Mouse (Mus musculus) urinary bladder, postnatal 4 days (tissue): Measurements from ENCODE around the gene Pla2g4e.

Source experiments
- DNase-seq, 2 experiments: peaks; one replicate each; pipeline ENCODE4 v3.0.0; 2021 to 2022; ENCODE audit warnings: low spot score in 2 of 2

Gene Pla2g4e

DNA sequence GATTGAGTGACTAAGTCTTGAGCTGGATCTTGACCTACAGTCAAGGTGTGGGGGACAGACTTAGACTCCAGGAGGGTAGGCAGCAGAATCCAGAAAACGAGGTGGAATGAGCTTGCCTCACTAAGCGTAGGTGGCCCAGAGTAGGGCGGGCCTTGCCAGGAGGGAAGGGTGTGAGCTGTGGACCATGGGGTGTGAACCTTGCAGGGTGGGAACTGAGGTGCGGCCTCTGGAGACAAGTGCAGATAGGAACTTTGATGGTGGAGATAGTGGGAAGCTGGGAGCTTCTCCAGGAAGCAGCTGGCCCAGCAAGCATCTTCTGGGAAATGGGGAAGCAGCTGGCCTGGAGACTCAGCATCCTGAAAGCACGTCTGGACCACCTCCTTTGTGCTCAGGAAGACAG, 7.4 kb downstream of the Pla2g4e start:
- DNase-seq, result no peak

DNA sequence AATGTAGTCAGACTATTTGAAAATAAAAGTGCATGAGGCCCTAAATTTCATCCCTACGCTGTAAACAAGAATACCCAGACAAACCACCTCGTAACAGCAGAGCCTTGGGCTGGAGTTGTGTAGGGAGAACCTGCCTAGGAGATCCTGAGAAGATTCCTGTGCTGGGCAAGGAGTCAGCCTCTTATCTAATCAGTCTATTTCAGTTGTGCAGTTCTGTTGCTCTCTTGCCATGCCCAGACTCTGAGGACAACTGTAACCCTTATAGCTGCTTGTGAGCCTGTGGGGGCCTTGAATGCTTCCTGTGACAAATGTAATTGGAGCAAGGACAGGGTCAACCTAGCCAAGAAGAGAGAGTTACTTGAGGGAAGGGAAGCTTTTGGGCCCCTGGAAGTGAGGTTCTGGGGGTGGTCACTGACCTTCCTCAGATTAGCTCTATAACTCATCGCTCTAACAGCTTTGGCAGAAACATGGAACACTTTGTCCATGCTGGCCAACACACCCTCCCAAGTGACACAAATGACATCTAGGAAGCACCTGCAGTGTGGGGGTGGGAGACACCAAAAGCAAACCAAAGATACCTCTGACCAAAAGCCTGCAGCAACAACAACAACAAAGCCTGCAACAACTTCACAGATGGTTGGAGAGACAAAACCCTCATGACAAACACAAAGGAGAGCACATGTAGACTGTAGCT, 9.0 kb downstream of the Pla2g4e start:
- DNase-seq, result no peak

- DNase-seq, result no peak
These were observed 9.8 kb downstream of the Pla2g4e start for GRCm38 (mm10) chr2:120235381-120235780.

DNA sequence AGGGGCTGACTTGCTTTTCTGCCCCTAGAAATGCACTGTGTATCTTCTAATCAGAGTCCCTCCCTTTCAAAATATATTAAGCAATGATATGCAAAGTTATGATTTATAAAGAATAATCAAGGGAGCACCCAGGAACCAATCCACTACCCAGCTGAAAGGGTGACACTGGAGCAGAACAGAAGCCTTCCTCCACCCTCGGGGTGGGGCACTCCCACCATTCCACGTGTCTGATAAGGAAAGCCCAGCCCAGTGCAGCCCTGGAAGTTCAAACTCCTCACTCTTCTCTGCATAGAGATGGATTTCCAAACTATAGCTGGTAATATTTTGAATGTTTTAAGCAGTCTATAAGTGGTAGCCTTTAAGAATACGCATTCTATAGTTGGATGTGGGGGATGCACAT, 13.5 kb downstream of the Pla2g4e start:
- DNase-seq, result no peak

DNA sequence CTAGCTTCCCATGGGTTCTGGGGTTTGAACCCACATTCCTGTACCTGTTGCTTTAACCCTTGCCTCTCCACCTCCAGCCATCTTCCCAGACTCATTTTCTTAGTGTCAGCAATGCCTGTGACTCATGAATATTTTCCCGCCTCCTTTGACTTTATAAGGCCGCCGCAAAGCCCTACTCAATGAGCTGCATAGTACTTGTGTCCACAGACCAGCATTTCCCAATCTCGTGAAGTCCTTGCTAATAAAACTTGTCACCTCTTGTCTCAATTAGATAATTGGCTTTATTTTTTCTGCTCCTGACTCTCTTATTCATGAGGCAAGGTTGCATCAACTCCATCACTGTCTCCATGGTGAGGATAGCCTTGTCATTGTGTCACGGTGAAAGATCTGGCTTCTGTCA, 30.5 kb downstream of the Pla2g4e start:
- DNase-seq, result no peak

DNA sequence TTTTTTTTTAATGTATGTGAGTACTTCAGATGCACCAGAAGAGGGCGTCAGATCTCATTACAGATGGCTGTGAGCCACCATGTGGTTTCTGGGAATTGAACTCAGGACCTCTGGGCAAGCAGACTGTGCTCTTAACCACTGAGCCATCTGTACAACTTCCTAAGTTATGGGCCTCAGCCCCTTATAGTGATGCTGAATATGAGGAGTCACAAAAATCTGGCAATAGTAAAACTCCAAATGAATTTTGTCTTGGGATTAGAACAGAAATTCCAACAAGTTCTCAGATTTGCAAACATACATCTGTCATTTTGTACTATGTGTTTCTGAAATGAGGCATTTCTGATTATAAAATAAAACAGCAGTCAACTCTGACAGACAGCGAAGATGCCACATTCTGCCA, 33.7 kb downstream of the Pla2g4e start:
- no peak for DNase-seq

- DNase-seq, result no peak
These were observed 37.2 kb downstream of the Pla2g4e start for GRCm38 (mm10) chr2:120207926-120208325.

DNA sequence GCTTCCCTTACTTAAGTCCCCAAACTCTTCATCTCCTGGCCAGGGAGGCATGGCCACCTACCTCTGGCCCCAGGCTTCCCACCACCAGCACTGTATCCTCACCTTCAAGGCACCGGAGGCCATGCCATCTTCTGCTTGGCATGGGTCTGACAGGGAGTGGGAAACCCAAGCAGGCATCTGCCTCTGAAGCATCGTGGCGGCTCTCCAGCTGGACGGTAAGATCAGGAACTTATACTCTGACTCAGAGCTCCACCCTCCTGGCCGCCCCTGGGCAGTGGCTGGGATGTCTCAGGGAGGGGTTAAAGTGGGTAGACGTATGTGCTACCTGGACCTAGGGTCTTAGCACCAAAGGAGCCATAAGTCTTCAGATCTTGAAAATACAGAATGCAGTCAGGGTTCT, 38.1 kb downstream of the Pla2g4e start:
- no peak for DNase-seq

DNA sequence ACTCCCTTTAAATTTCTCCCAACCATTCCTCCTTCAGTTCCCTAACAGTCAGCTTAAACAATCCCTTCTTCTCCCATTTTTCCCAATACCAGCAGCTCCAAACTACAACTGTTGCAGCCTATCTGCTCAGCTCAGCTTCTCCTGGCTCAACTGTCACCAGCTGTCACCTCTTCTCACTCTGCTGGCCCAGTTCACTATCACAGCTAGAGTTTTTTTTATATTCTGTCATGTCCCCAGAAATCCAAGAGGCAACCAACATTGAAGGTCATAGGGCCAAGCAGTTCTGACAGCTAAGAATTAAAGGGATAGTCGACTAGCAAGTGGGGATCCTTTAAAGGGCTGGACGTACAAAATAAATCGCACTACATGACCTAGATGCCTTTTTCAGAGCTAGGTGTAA, 41.4 kb downstream of the Pla2g4e start:
- DNase-seq, result no peak

GRCm38 (mm10) chr2:120200077-120200476, 45.1 kb downstream of the Pla2g4e start:
- no peak for DNase-seq

GRCm38 (mm10) chr2:120188174-120188573, 57.0 kb downstream of the Pla2g4e start:
- no peak for DNase-seq

GRCm38 (mm10) chr2:120187583-120187982, 57.6 kb downstream of the Pla2g4e start:
- no peak for DNase-seq

- DNase-seq, result no peak
These were observed 59.4 kb downstream of the Pla2g4e start for GRCm38 (mm10) chr2:120185527-120186276.

DNA sequence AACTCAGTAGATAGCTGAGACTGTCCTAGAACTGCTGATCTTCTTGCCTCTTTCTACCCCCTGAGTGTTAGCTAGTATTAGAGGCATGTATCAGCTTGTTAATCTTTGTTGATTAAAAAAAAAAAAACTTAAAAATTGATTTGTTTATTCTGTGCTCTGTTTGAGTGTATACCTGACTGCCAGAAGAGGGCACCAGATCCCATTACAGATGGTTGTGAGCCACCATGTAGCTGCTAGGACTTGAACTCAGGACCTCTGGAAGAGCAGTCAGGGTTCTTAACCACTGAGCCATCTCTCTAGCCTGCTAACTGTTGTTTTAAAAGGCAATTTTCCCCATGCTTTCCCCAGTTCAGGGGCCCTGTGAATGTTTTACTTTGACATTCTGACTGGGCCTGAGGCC, 66.2 kb downstream of the Pla2g4e start:
- no peak for DNase-seq

DNA sequence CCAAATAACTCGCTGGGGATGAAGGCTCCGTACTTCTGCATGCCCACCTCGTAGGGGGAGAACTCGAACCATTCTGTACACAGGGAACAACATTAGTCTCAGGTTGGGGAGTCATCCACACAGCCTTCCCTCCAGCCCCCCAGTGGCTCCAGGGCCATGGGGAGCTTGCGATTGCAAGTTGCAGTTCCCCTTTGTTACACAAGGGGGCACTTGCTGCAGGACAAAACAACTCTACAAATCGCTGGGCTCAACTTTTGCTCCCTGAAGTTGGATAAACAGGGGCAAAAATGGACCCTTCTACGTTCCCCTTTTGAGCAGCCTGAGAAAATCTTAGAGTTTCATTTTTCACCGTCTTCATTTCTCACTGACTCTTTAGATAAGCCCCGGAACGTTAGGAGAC, 71.4 kb downstream of the Pla2g4e start:
- peak in 1 of 2 experiments; percentile 69 for DNase-seq

- DNase-seq, result no peak
These were observed 73.8 kb downstream of the Pla2g4e start for GRCm38 (mm10) chr2:120171362-120171761.

GRCm38 (mm10) chr2:120170726-120171125, 74.4 kb downstream of the Pla2g4e start:
- DNase-seq, result no peak

DNA sequence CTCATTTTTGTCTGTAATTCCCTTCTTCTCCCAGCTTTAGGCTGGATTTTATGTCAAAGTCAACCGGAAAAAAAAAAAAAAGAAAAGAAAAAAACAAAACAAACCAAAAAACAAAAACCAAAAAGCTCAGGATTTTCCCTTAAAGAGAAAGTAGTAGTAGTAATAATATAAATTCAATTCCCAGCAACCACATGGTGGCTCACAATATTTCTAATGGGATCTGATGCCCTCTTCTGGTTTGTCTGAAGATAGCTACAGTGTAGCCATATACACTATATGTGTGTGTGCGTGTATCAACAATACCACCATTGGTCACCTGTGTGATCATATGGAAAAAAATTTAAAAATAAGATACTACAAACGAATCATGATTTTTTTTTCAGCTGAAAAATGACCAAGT, 75.8 kb downstream of the Pla2g4e start:
- no peak for DNase-seq

DNA sequence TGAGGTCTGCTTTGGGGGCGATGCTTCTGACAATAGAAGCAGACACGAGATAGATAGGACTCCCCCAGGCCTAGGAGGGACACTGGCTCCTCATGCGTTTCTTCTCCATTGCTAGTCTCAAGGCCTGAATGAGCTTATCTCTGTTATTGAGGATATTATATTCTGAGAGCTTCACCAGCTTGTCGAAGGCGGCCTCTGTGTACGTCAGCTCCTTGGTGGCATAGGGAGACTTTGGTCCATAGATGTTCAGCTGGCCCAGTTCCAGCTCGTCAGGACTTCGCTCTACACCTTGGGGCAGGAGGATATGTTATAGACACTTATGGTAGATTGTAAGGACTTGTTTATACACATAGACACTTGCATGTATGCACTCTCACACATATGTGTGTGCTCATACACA, 77.4 kb downstream of the Pla2g4e start:
- no peak for DNase-seq

DNA sequence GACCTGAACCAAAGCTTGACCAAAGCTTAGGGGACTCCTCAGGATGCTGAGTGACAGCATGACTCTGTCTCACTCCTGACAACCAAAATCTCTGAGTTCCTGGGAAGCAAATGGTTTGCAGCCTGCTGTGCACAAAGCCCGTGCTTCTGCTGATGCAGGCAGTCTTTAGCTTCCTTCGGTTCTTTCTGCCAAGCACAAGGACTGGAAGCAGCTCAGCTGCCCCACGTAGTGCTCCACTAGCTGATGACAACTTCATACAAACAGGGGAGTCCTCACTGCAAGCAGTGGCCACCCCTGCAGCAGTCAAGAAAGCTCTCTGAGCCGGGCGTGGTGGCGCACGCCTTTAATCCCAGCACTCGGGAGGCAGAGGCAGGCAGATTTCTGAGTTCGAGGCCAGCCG, 79.7 kb downstream of the Pla2g4e start:
- DNase-seq, result no peak

DNA sequence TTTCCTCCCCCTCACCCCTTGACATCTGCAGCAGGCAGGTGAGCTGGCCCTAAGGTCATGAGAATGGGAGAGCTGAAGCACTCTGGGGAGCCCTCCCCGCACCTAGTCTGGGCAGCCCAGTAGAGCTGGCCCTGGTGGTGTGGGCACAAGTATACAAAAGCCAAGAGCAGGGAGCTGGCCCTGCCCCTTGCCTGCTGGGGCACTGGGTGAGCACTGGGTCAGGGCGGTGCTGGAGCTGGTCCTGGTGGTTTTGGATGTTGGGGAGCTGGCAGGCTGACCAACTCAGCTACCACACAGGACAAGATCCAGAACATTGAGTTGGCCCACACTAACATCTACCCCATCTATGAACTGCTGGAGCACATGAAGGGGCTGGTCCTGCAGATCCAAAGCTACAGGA, 85.7 kb downstream of the Pla2g4e start:
- no peak for DNase-seq

DNA sequence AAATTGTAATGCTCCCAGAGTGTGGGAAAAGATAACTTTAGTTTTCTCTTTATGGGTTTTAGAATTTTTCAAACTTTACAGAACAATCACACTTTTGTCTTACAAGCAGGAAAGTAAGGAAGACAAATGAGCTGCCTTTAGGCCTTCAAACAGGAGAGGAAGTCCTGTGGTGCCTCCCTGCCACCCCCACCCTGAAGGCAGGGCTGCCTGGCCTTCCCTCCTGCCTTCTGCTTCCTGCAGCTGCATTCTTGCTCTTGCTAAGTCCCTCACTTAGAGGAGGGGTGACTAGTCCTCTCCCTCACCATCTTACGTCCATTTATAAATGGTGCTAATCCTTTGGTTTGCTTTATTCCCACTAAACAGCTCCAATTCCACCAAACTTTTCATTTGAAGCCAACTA, 86.3 kb downstream of the Pla2g4e start:
- no peak for DNase-seq

GRCm38 (mm10) chr2:120158016-120158415, 87.1 kb downstream of the Pla2g4e start:
- no peak for DNase-seq

DNA sequence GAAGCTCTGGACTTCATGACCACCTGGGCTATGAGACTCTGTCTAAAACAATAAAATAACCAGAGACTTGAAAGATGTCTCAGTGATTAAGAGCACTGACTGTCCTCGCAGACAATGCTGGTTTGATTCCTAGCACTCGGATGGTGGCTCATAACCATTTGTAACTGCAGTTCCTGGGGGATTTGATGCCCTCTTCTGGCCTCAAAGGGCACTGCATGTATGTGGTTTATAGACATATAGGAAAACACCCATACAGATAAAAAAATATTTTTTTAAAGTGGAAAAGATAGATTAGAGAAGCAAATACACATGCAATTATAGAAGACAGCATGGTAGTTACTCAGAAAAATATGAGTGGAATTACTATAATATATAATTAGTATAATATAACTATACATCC, 87.5 kb downstream of the Pla2g4e start:
- DNase-seq, result no peak
